Mouse (Mus musculus) heart, adult 2 months (tissue): ENCODE results near the gene 9230112D13Rik.

Source experiments
- CTCF ChIP-seq: fragments of 200-600 bp; IDR thresholded peaks from 2 replicates; pipeline ENCODE4 v1.8.1; 2022; ENCODE audit warnings: antibody characterized with exemption, mild to moderate bottlenecking, moderate library complexity
- POLR2A ChIP-seq: fragments of 200-500 bp; IDR thresholded peaks from 2 replicates; pipeline ENCODE4 v1.6.1; 2011; ENCODE audit warnings: mild to moderate bottlenecking, low read depth, low read length, control low read depth; ENCODE audit not compliant: insufficient read depth

GRCm38 (mm10) chr14:34489928-34490327, 32.7 kb downstream of the 9230112D13Rik start:
- TF ChIP-seq CTCF (no peak), POLR2A (no peak)
